Mouse (Mus musculus): ENCODE data around the gene Ppargc1a. TPM values are rescaled to one million over a fixed set of nuclear protein-coding genes. Genes with fewer than 3 reads are reported as not detected.

The Ppargc1a gene
- total RNA-seq, 2 experiments from 2014 or later = 34.5 to 69.7 TPM

- intact Hi-C loops (cut with DNase I) = no loop called here
- no peak overlapping the region for H3K4me3 ChIP-seq
- TF ChIP-seq CTCF (IDR thresholded peaks at IDR 0.05) = no peak
Observed at GRCm38 (mm10) chr5:51432031-51432430, 135.5 kb downstream of the Ppargc1a start.

GRCm38 (mm10) chr5:51426406-51426805 is 141.1 kb downstream of the Ppargc1a start:
- no peak for DNase-seq
- Histone ChIP-seq H3K27ac (no peak overlapping the region), H3K4me3 (no peak overlapping the region)
- intact Hi-C loops (cut with DNase I) = no loop called here
- no peak for TF ChIP-seq CTCF (IDR thresholded peaks at IDR 0.05)

More at GRCm38 (mm10) chr5:51432031-51432430, 135.5 kb downstream of the Ppargc1a start:
- no peak overlapping the region for H3K27ac ChIP-seq
- DNase-seq = no peak

GRCm38 (mm10) chr5:51416377-51416776 is 151.1 kb downstream of the Ppargc1a start:
- Histone ChIP-seq H3K27ac (no peak overlapping the region), H3K4me3 (no peak overlapping the region)
- DNase-seq = no peak
- TF ChIP-seq CTCF (IDR thresholded peaks at IDR 0.05) = no peak
- intact Hi-C loops (cut with DNase I) = no loop called here

- TF ChIP-seq CTCF (IDR thresholded peaks at IDR 0.05) = no peak
- Histone ChIP-seq H3K27ac (no peak overlapping the region), H3K4me3 (no peak overlapping the region)
- intact Hi-C loops (cut with DNase I) = no loop called here
- DNase-seq = no peak
Observed at GRCm38 (mm10) chr5:51415456-51415855, 152.1 kb downstream of the Ppargc1a start.

GRCm38 (mm10) chr5:51412303-51413117 is 155.0 kb downstream of the Ppargc1a start:
- no peak for TF ChIP-seq CTCF (IDR thresholded peaks at IDR 0.05)
- H3K27ac ChIP-seq = no peak overlapping the region
- H3K4me3 ChIP-seq = no peak overlapping the region
- intact Hi-C loops (cut with DNase I) = no loop called here
- DNase-seq = no peak

- intact Hi-C loops (cut with DNase I) = no loop called here
- no peak overlapping the region for H3K4me3 ChIP-seq
Observed at GRCm38 (mm10) chr5:51410006-51410405, 157.5 kb downstream of the Ppargc1a start.

GRCm38 (mm10) chr5:51406406-51406805 is 161.1 kb downstream of the Ppargc1a start:
- intact Hi-C loops (cut with DNase I) = no loop called here

More at GRCm38 (mm10) chr5:51410006-51410405, 157.5 kb downstream of the Ppargc1a start:
- no peak for TF ChIP-seq CTCF (IDR thresholded peaks at IDR 0.05)
- no peak overlapping the region for H3K27ac ChIP-seq
- DNase-seq = no peak

More at GRCm38 (mm10) chr5:51406406-51406805, 161.1 kb downstream of the Ppargc1a start:
- Histone ChIP-seq H3K27ac (no peak overlapping the region), H3K4me3 (no peak overlapping the region)
- TF ChIP-seq CTCF (IDR thresholded peaks at IDR 0.05) = no peak
- no peak for DNase-seq

All from gastrocnemius, adult 2 months (tissue).